Mouse (Mus musculus) MEL (cell line): ENCODE results near the gene Rmnd5b. TPM values are rescaled to one million over a fixed set of nuclear protein-coding genes. Genes with fewer than 3 reads are reported as not detected.
"Not testable (repeated sequence)": the region's sequence is repeated elsewhere in the genome, so short reads cannot be mapped to it uniquely, and the experiment has no call there.

Experiments
- DNase-seq: peaks from one replicate; pipeline ENCODE4 v3.0.0; 2011; ENCODE audit warnings: low read depth, low spot score
- H3K27ac ChIP-seq: 2 replicates; pipeline ENCODE4 v1.5.1; 2012; ENCODE audit warnings: low read depth, mild to moderate bottlenecking, control low read depth, low read length, moderate library complexity; ENCODE audit not compliant: control insufficient read depth
- H3K27me3 ChIP-seq, 2 experiments: fragments of 150-350 bp in 1 of 2; sonication (generic) in 1 of 2; 2 replicates each; pipeline ENCODE4 v1.6.1; 2012; ENCODE audit warnings: low read length in 2 of 2, mild to moderate bottlenecking in 2 of 2, improper control_type of control experiment in 1 of 2, moderate library complexity in 1 of 2; ENCODE audit not compliant: insufficient read depth in 2 of 2, control insufficient read depth in 1 of 2
- H3K36me3 ChIP-seq, 2 experiments: 2 replicates each; pipeline ENCODE4 v1.6.1; 2012 to 2014; ENCODE audit warnings: low read length in 2 of 2, improper control_type of control experiment in 1 of 2, inconsistent platforms in 1 of 2, mild to moderate bottlenecking in 1 of 2; ENCODE audit not compliant: insufficient read depth in 2 of 2, control insufficient read depth in 1 of 2
- H3K4me1 ChIP-seq, 2 experiments: fragments of 150-350 bp in 1 of 2; sonication (generic) in 1 of 2; 2 replicates each; pipeline ENCODE4 v1.6.1; 2012; ENCODE audit warnings: low read length in 2 of 2, improper control_type of control experiment in 1 of 2, mild to moderate bottlenecking in 1 of 2; ENCODE audit not compliant: insufficient read depth in 2 of 2, control insufficient read depth in 1 of 2
- H3K4me3 ChIP-seq, 2 experiments: fragments of 150-350 bp in 1 of 2; sonication (generic) in 1 of 2; 2 replicates each; pipeline ENCODE4 v1.5.1; 2012; ENCODE audit warnings: low read depth in 2 of 2, low read length in 2 of 2, mild to moderate bottlenecking in 2 of 2, moderate library complexity in 2 of 2, control low read depth in 1 of 2, improper control_type of control experiment in 1 of 2; ENCODE audit not compliant: control insufficient read depth in 1 of 2, insufficient read depth in 1 of 2
- H3K79me2 ChIP-seq: 2 replicates; pipeline ENCODE4 v1.6.1; 2012; ENCODE audit warnings: mild to moderate bottlenecking, low read length, moderate library complexity; ENCODE audit not compliant: control insufficient read depth, poor library complexity, insufficient read depth
- H3K9ac ChIP-seq: 2 replicates; pipeline ENCODE4 v1.6.1; 2012; ENCODE audit warnings: low read depth, mild to moderate bottlenecking, control low read depth, low read length, moderate library complexity; ENCODE audit not compliant: control insufficient read depth, poor library complexity, severe bottlenecking
- H3K9me3 ChIP-seq: fragments of 150-350 bp; sonication (generic); replicated peaks from 2 replicates; pipeline ENCODE4 v1.6.1; 2012; ENCODE audit warnings: mild to moderate bottlenecking, low read length, improper control_type of control experiment, moderate library complexity; ENCODE audit not compliant: insufficient read depth
- BHLHE40 ChIP-seq: IDR thresholded peaks from 2 replicates; pipeline ENCODE4 v1.6.1; 2012; ENCODE audit warnings: low read depth, mild to moderate bottlenecking, inconsistent platforms, low read length, improper control_type of control experiment, borderline replicate concordance
- CHD1 ChIP-seq: IDR thresholded peaks from 2 replicates; pipeline ENCODE4 v1.6.1; 2012; ENCODE audit warnings: low read depth, mild to moderate bottlenecking, inconsistent platforms, low read length, improper control_type of control experiment
- E2F4 ChIP-seq: IDR thresholded peaks from 2 replicates; pipeline ENCODE4 v1.6.1; 2011; ENCODE audit warnings: low read depth, low read length, improper control_type of control experiment, borderline replicate concordance
- ELF1 ChIP-seq: IDR thresholded peaks from 2 replicates; pipeline ENCODE4 v1.6.1; 2014; ENCODE audit warnings: low read depth, mild to moderate bottlenecking, inconsistent platforms, low read length, improper control_type of control experiment, moderate library complexity
- GABPA ChIP-seq: IDR thresholded peaks from 2 replicates; pipeline ENCODE4 v1.6.1; 2012; ENCODE audit warnings: low read depth, mild to moderate bottlenecking, inconsistent platforms, low read length, improper control_type of control experiment, moderate library complexity
- GATA1 ChIP-seq: IDR thresholded peaks from 2 replicates; pipeline ENCODE4 v1.6.1; 2011; ENCODE audit warnings: low read depth, low read length, improper control_type of control experiment
- HCFC1 ChIP-seq: IDR thresholded peaks from 2 replicates; pipeline ENCODE4 v1.6.1; 2012; ENCODE audit warnings: low read depth, mild to moderate bottlenecking, inconsistent platforms, low read length, improper control_type of control experiment, moderate library complexity
- JUND ChIP-seq: IDR thresholded peaks from 2 replicates; pipeline ENCODE4 v1.6.1; 2011; ENCODE audit warnings: low read depth, mild to moderate bottlenecking, improper control_type of control experiment, low read length
- KAT2A ChIP-seq: conservative IDR thresholded peaks from 2 replicates; pipeline ENCODE4 v1.6.1; 2012; ENCODE audit warnings: low read depth, low read length, improper control_type of control experiment, inconsistent platforms
- MAFK ChIP-seq: IDR thresholded peaks from 2 replicates; pipeline ENCODE4 v1.6.1; 2011; ENCODE audit warnings: low read depth, mild to moderate bottlenecking, low read length, improper control_type of control experiment, borderline replicate concordance
- MAX ChIP-seq: IDR thresholded peaks from 2 replicates; pipeline ENCODE4 v1.6.1; 2011; ENCODE audit warnings: low read length, improper control_type of control experiment
- MEF2A ChIP-seq: IDR thresholded peaks from 2 replicates; pipeline ENCODE4 v1.6.1; 2014; ENCODE audit warnings: low read depth, mild to moderate bottlenecking, inconsistent platforms, low read length, improper control_type of control experiment; ENCODE audit not compliant: poor library complexity, insufficient replicate concordance, severe bottlenecking; ENCODE audit errors: extremely low read depth
- MXI1 ChIP-seq: IDR thresholded peaks from 2 replicates; pipeline ENCODE4 v1.6.1; 2011; ENCODE audit warnings: mild to moderate bottlenecking, low read depth, low read length, improper control_type of control experiment
- MYB ChIP-seq: IDR thresholded peaks from 2 replicates; pipeline ENCODE4 v1.6.1; 2011; ENCODE audit warnings: mild to moderate bottlenecking, low read depth, low read length, improper control_type of control experiment
- MYC ChIP-seq: IDR thresholded peaks from 2 replicates; pipeline ENCODE4 v1.6.1; 2011; ENCODE audit warnings: low read depth, mild to moderate bottlenecking, low read length, improper control_type of control experiment, moderate library complexity
- NELFE ChIP-seq: IDR thresholded peaks from 2 replicates; pipeline ENCODE4 v1.6.1; 2011; ENCODE audit warnings: low read depth, low read length, improper control_type of control experiment
- POLR2AphosphoS2 ChIP-seq: IDR thresholded peaks from 2 replicates; pipeline ENCODE4 v1.6.1; 2011; ENCODE audit warnings: low read length, improper control_type of control experiment
- POLR2AphosphoS5 ChIP-seq: IDR thresholded peaks from 2 replicates; pipeline ENCODE4 v1.6.1; 2012; ENCODE audit warnings: low read depth, borderline replicate concordance, mild to moderate bottlenecking, inconsistent platforms, low read length, moderate library complexity, mixed read lengths
- RAD21 ChIP-seq: IDR thresholded peaks from 2 replicates; pipeline ENCODE4 v1.6.1; 2011; ENCODE audit warnings: mild to moderate bottlenecking, low read depth, low read length, improper control_type of control experiment
- SIN3A ChIP-seq: IDR thresholded peaks from 2 replicates; pipeline ENCODE4 v1.6.1; 2012; ENCODE audit warnings: low read length, improper control_type of control experiment, inconsistent platforms
- SMC3 ChIP-seq: IDR thresholded peaks from 2 replicates; pipeline ENCODE4 v1.6.1; 2011; ENCODE audit warnings: low read depth, low read length, improper control_type of control experiment
- TBP ChIP-seq: IDR thresholded peaks from 2 replicates; pipeline ENCODE4 v1.8.0; 2011; ENCODE audit warnings: low read depth, low read length, improper control_type of control experiment
- TCF12 ChIP-seq: IDR thresholded peaks from 2 replicates; pipeline ENCODE4 v1.6.1; 2014; ENCODE audit warnings: low read depth, mild to moderate bottlenecking, inconsistent platforms, low read length, improper control_type of control experiment, moderate library complexity
- UBTF ChIP-seq: IDR thresholded peaks from 2 replicates; pipeline ENCODE4 v1.6.1; 2012; ENCODE audit warnings: low read depth, mild to moderate bottlenecking, inconsistent platforms, low read length, improper control_type of control experiment, moderate library complexity, borderline replicate concordance; ENCODE audit not compliant: insufficient read depth
- USF1 ChIP-seq: IDR thresholded peaks from 2 replicates; pipeline ENCODE4 v1.6.1; 2014; ENCODE audit warnings: low read depth, mild to moderate bottlenecking, inconsistent platforms, low read length, improper control_type of control experiment, moderate library complexity
- ZKSCAN1 ChIP-seq: IDR thresholded peaks from 2 replicates; pipeline ENCODE4 v1.6.1; 2012; ENCODE audit warnings: low read depth, mild to moderate bottlenecking, inconsistent platforms, low read length, improper control_type of control experiment, moderate library complexity
- ZMIZ1 ChIP-seq: IDR thresholded peaks from 2 replicates; pipeline ENCODE4 v1.6.1; 2012; ENCODE audit warnings: low read depth, mild to moderate bottlenecking, inconsistent platforms, low read length, improper control_type of control experiment, moderate library complexity
- ZNF384 ChIP-seq: IDR thresholded peaks from 2 replicates; pipeline ENCODE4 v1.6.1; 2012; ENCODE audit warnings: low read depth, mild to moderate bottlenecking, inconsistent platforms, low read length, improper control_type of control experiment
- polyA plus RNA-seq, 2 experiments: library from polyadenylated mRNA; stranded (reverse) in 1 of 2; unstranded in 1 of 2; fragments of >175 nt in 1 of 2; fragments of >200 nt in 1 of 2; gene quantifications; 2 replicates each; pipeline versions ENCODE4 v1.2.1 to v1.2.4; 2012; ENCODE audit warnings: low replicate concordance in 2 of 2, low read depth in 1 of 2; ENCODE audit not compliant: insufficient read length in 2 of 2, insufficient read depth in 1 of 2, missing spikeins in 1 of 2
- total RNA-seq: library from RNA; depleted of rRNA; stranded (reverse); fragments of 300-350 nt; gene quantifications from 2 replicates; pipeline ENCODE4 v1.2.3, GENCODE M21; 2012

The Rmnd5b gene
- total and polyA plus RNA-seq, 3 experiments = 52.5 to 63.0 TPM; not detected in 1

- Histone ChIP-seq H3K79me2 (peaks cover 21% of the 10 kb centered on the region), H3K4me3 (peak overlapping the region in 1 of 2 experiments; percentile 43; a peak in 2 of 4 replicates), H3K27ac (peak overlapping the region; percentile 93), H3K4me1 (peaks cover 5 to 31% of the 10 kb centered on the region in 2 experiments)
- H3K9me3 ChIP-seq = not testable (repeated sequence)
- DNase-seq = peak; percentile 89
- TF ChIP-seq HCFC1 (peak; percentile 6; the same call in 1 of the 2 replicates), MAFK (peak; percentile 84; the same call in 1 of the 2 replicates), ZNF384 (peak; percentile 35; the same call in 1 of the 2 replicates), ELF1 (0 out of 2 replicates have a peak, but pooled peaks have one; percentile 34), TBP (peak; percentile 98)
- TF ChIP-seq, all 39 proteins: peak for 5; not testable (repeated sequence) for 34
- H3K36me3 ChIP-seq = peaks cover 7 to 26% of the 10 kb centered on the region in 2 experiments
- H3K27me3 ChIP-seq = not testable (repeated sequence)
- H3K9ac ChIP-seq = peak overlapping the region; percentile 3
Measured at GRCm38 (mm10) chr11:51609940-51610339, 25.8 kb downstream of the Rmnd5b start.

- Histone ChIP-seq H3K9me3 (no peaks in the 10 kb centered on the region), H3K9ac (peak overlapping the region; percentile 54), H3K4me3 (peak overlapping the region; percentile 27 to 43), H3K36me3 (peaks cover 11 to 32% of the 10 kb centered on the region in 2 experiments), H3K27ac (peak overlapping the region; percentile 93), H3K4me1 (peaks cover 5 to 30% of the 10 kb centered on the region in 2 experiments), H3K79me2 (peaks cover 27% of the 10 kb centered on the region), H3K27me3 (no peaks in the 10 kb centered on the region)
- DNase-seq = peak; percentile 93
- TF ChIP-seq UBTF (no peak), JUND (no peak), ZKSCAN1 (no peak), SMC3 (no peak), POLR2AphosphoS5 (no peak), RAD21 (no peak), GABPA (no peak), NELFE (peak; percentile 52; the same call in 1 of the 2 replicates), ZMIZ1 (peak; percentile 24; the same call in 1 of the 2 replicates), USF1 (no peak), BHLHE40 (peak; percentile 50; the same call in 1 of the 2 replicates), MYC (peak; percentile 45; the same call in 1 of the 2 replicates), E2F4 (no peak), TBP (no peak), MYB (peak; percentile 89), MAFK (no peak; the same call in 1 of the 2 replicates), CHD1 (no peak), ELF1 (0 out of 2 replicates have a peak, but pooled peaks have one; percentile 13), TCF12 (peak; percentile 86), KAT2A (no peak; the same call in 1 of the 2 replicates), MAX (peak; percentile 23; the same call in 1 of the 2 replicates), SIN3A (peak; percentile 85), GATA1 (peak; percentile 92), HCFC1 (peak; percentile 53), MXI1 (peak; percentile 63), MEF2A (no peak), POLR2AphosphoS2 (peak; percentile 74)
Measured at GRCm38 (mm10) chr11:51609266-51609909, 26.3 kb downstream of the Rmnd5b start.
